ENCODE assay signal across 8 mouse cellular contexts in the genomic region with DNA sequence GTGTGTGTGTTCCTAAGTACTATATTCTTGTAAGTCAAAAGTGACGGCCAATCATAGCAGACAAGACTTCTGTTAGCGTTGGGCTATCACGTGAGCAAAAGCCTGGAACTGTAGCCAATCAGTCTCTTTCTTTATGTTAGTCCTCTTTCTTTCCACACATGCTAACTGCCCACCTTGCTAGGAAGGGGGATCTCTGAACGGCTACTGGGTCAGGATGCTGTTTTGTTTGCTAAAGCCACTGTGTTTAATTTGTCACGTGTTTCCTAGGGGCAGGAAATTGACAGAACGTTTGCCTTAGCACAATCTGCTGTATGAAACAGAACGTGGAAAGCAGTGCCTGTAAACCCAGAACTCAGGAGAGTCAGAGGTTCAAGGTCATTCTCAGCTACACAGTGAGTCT. TPM values are rescaled to one million over a fixed set of nuclear protein-coding genes. Genes with fewer than 3 reads are reported as not detected.
DNase-seq lines count a peak whose midpoint lies in the region; ATAC-seq lines count a peak whose summit lies in the region.

No protein-coding gene starts in this region.

- H3K27me3 ChIP-seq in heart, embryonic 14.5 days (ENCODE audit: control insufficient read depth, insufficient read depth, low read length) = no peaks in the 10 kb centered on the region
- H3K27me3 ChIP-seq in forebrain, embryonic 16.5 days (replicated peaks; ENCODE audit: control insufficient read depth, insufficient read depth, low read length) = no peaks in the 10 kb centered on the region

- H3K9me3 ChIP-seq in heart, embryonic 14.5 days (ENCODE audit: control insufficient read depth, low read length) = 0 out of 2 replicates have a peak, but pooled peaks cover 2% of the 10 kb centered on the region
- no peaks in the 10 kb centered on the region for H3K9me3 ChIP-seq in forebrain, embryonic 16.5 days (ENCODE audit: control insufficient read depth, low read length)

- H3K4me3 ChIP-seq in heart, embryonic 14.5 days (ENCODE audit: control insufficient read depth in 1 of 2, insufficient read depth in 1 of 2, low read depth in 1 of 2, low read length in 2 of 2) = peak overlapping the region; percentile 29 to 91
- peak overlapping the region; percentile 72 for H3K4me3 ChIP-seq in forebrain, embryonic 16.5 days (replicated peaks; ENCODE audit: low read length)
- peak overlapping the region; percentile 22 for H3K4me3 ChIP-seq in macrophage (ENCODE audit: inconsistent target)

- 30% methylated on average over 7 of the region's 7 CpGs for WGBS in heart, embryonic 14.5 days
- WGBS in forebrain, embryonic 16.5 days = 32% methylated on average over 7 of the region's 7 CpGs
- WGBS in macrophage (ENCODE audit: missing documents) = 25% methylated on average over 7 of the region's 7 CpGs

- intact Hi-C loops in heart, postnatal 10 days (cut with DNase I) = loop anchor here (2.0 to 5.0 kb wide), 2 partner anchors 81 to 145 kb away; partner anchors contain the start of gene Fads2

- no peak for DNase-seq in heart, postnatal 10 days
- DNase-seq in ES-CJ7 (ENCODE audit: low read depth, low spot score) = peak; percentile 52
- no peak for DNase-seq in frontal cortex, postnatal 14 days (ENCODE audit: low spot score in 2 of 2)
- DNase-seq in spleen, adult 12 weeks (ENCODE audit: low spot score) = no peak
- no peak for DNase-seq in embryo, embryonic 9.5 days (ENCODE audit: extremely low spot score)

- peak overlapping the region; percentile 18 to 90; a peak in 3 of 4 replicates for H3K27ac ChIP-seq in heart, embryonic 14.5 days (replicated peaks in 1 of 2; ENCODE audit: control insufficient read depth in 1 of 2, insufficient read depth in 1 of 2, low read depth in 2 of 2, low read length in 2 of 2)
- peak overlapping the region; percentile 2; the same call in 1 of the 2 replicates for H3K27ac ChIP-seq in forebrain, embryonic 16.5 days (ENCODE audit: low read length)
- peak overlapping the region; percentile 83 for H3K27ac ChIP-seq in macrophage

- peaks cover 41% of the 10 kb centered on the region for H3K79me2 ChIP-seq in macrophage (ENCODE audit: inconsistent target)

- H3K9ac ChIP-seq in heart, embryonic 14.5 days (ENCODE audit: low read length) = peak overlapping the region; percentile 86
- peak overlapping the region; percentile 34 for H3K9ac ChIP-seq in forebrain, embryonic 16.5 days (replicated peaks; ENCODE audit: low read depth, low read length)

- no peak for ATAC-seq in heart, embryonic 14.5 days (ENCODE audit: insufficient number of reproducible peaks, insufficient read depth, low FRiP score, low read depth)
- ATAC-seq in forebrain, embryonic 16.5 days = no peak

- peak overlapping the region; percentile 90 for H3K4me2 ChIP-seq in heart, embryonic 14.5 days (ENCODE audit: low read length)
- peak overlapping the region; percentile 54 for H3K4me2 ChIP-seq in forebrain, embryonic 16.5 days (ENCODE audit: low read length)

- H3K36me3 ChIP-seq in heart, embryonic 14.5 days (ENCODE audit: control insufficient read depth, insufficient read depth, low read length) = peaks cover 26% of the 10 kb centered on the region
- peaks cover 6% of the 10 kb centered on the region for H3K36me3 ChIP-seq in forebrain, embryonic 16.5 days (ENCODE audit: control insufficient read depth, insufficient read depth)
- peaks cover 20% of the 10 kb centered on the region; the same call in 1 of the 2 replicates for H3K36me3 ChIP-seq in macrophage (ENCODE audit: inconsistent target)

- peaks cover 14 to 22% of the 10 kb centered on the region in 2 experiments for H3K4me1 ChIP-seq in heart, embryonic 14.5 days (ENCODE audit: control insufficient read depth in 2 of 2, insufficient read depth in 2 of 2, low read length in 2 of 2)
- H3K4me1 ChIP-seq in forebrain, embryonic 16.5 days (replicated peaks; ENCODE audit: control insufficient read depth, insufficient read depth, low read length) = peaks cover 31% of the 10 kb centered on the region

RNA-seq across cellular contexts. Expression of gene Fads1, which starts 0.5 kb away (rescaled TPM):
- 39.8 and 44.2 TPM in 2 replicates for polyA plus RNA-seq in heart, embryonic 14.5 days (2014; fragmentation: Nextera tagmentation; extraction: Ambion mirVana)
- total RNA-seq in heart, postnatal 10 days (2021) = 10 to 100 TPM; 34.7 to 35.7 TPM
- 171 and 179 TPM in 2 replicates for polyA plus RNA-seq in forebrain, embryonic 16.5 days (2015; fragmentation: Nextera tagmentation; extraction: Ambion mirVana)
- total RNA-seq in macrophage (2018; cell fraction: chromatin; rRNA removed) = 10 to 100 TPM in 17 of 26 experiments, 1 to 10 TPM in 9; 1.8 to 88.5 (median 20.6) TPM
- 100 to 1,000 TPM in 19 of 26 experiments, 10 to 100 TPM in 7; 60.5 to 162 (median 111) TPM for total RNA-seq in macrophage (2018; cell fraction: cytosol; rRNA removed)
- 100 to 1,000 TPM in 6 of 26 experiments, 10 to 100 TPM in 19, 1 to 10 TPM in 1; 7.6 to 131 (median 53.2) TPM for total RNA-seq in macrophage (2018; cell fraction: nucleus; rRNA removed)
- polyA plus RNA-seq in macrophage (2018) = 63.4 to 93.5 TPM (median 74.9 TPM) in 3 replicates

RNA-seq across cellular contexts. Expression of gene Tmem258, which starts 21.7 kb away (rescaled TPM):
- polyA plus RNA-seq in heart, embryonic 14.5 days (2014; fragmentation: Nextera tagmentation; extraction: Ambion mirVana) = 458 and 491 TPM in 2 replicates
- 100 to 1,000 TPM; 145 TPM for total RNA-seq in heart, postnatal 10 days (2021)
- 324 and 352 TPM in 2 replicates for polyA plus RNA-seq in forebrain, embryonic 16.5 days (2015; fragmentation: Nextera tagmentation; extraction: Ambion mirVana)
- total RNA-seq in macrophage (2018; cell fraction: chromatin; rRNA removed) = 10 to 100 TPM in 25 of 26 experiments, 1 to 10 TPM in 1; 6.3 to 45.1 (median 23.2) TPM
- 100 to 1,000 TPM in 7 of 26 experiments, 10 to 100 TPM in 19; 69.4 to 116 (median 93.9) TPM for total RNA-seq in macrophage (2018; cell fraction: cytosol; rRNA removed)
- total RNA-seq in macrophage (2018; cell fraction: nucleus; rRNA removed) = 10 to 100 TPM; 12.3 to 48.6 (median 32.6) TPM
- 135 to 169 TPM (median 137 TPM) in 3 replicates for polyA plus RNA-seq in macrophage (2018)

RNA-seq across cellular contexts. Expression of gene Fen1, which starts 21.8 kb away (rescaled TPM):
- 36.7 and 37.6 TPM in 2 replicates for polyA plus RNA-seq in heart, embryonic 14.5 days (2014; fragmentation: Nextera tagmentation; extraction: Ambion mirVana)
- total RNA-seq in heart, postnatal 10 days (2021) = 10 to 100 TPM; 12.3 to 14.4 TPM
- 47.4 and 48.9 TPM in 2 replicates for polyA plus RNA-seq in forebrain, embryonic 16.5 days (2015; fragmentation: Nextera tagmentation; extraction: Ambion mirVana)
- 1 to 10 TPM; 1.0 to 6.2 (median 2.4) TPM for total RNA-seq in macrophage (2018; cell fraction: chromatin; rRNA removed)
- total RNA-seq in macrophage (2018; cell fraction: cytosol; rRNA removed) = 10 to 100 TPM; 13.9 to 28.0 (median 21.1) TPM
- total RNA-seq in macrophage (2018; cell fraction: nucleus; rRNA removed) = 10 to 100 TPM in 16 of 26 experiments, 1 to 10 TPM in 10; 3.5 to 35.0 (median 11.2) TPM
- polyA plus RNA-seq in macrophage (2018) = 13.8 to 52.7 TPM (median 20.3 TPM) in 3 replicates

RNA-seq across cellular contexts. Expression of gene Myrf, which starts 58.4 kb away (rescaled TPM):
- polyA plus RNA-seq in heart, embryonic 14.5 days (2014; fragmentation: Nextera tagmentation; extraction: Ambion mirVana) = 7.8 and 10.8 TPM in 2 replicates
- 1 to 10 TPM; 5.7 to 9.1 TPM for total RNA-seq in heart, postnatal 10 days (2021)
- polyA plus RNA-seq in forebrain, embryonic 16.5 days (2015; fragmentation: Nextera tagmentation; extraction: Ambion mirVana) = 0.29 and 0.30 TPM in 2 replicates
- 1 to 10 TPM in 11 of 26 experiments, under 1 TPM in 11, not detected in 4; 0.18 to 3.1 (median 0.97) TPM for total RNA-seq in macrophage (2018; cell fraction: chromatin; rRNA removed)
- 1 to 10 TPM in 8 of 26 experiments, under 1 TPM in 18; 0.09 to 2.9 (median 0.54) TPM for total RNA-seq in macrophage (2018; cell fraction: cytosol; rRNA removed)
- total RNA-seq in macrophage (2018; cell fraction: nucleus; rRNA removed) = 1 to 10 TPM in 5 of 26 experiments, under 1 TPM in 18, not detected in 3; 0.12 to 2.7 (median 0.64) TPM
- polyA plus RNA-seq in macrophage (2018) = 0.08 to 0.37 TPM (median 0.17 TPM) in 3 replicates

Comparison
In these comparisons a context has a peak if more than half of its experiments do, and no peak if none do; other contexts are left out.
1. H3K27ac ChIP-seq: peak in every context shown above with its lines; median percentile 83 in macrophage; 54 in heart, embryonic 14.5 days; 2 in forebrain, embryonic 16.5 days.
2. H3K4me3 ChIP-seq: peak in every context shown above with its lines; median percentile 72 in forebrain, embryonic 16.5 days; 60 in heart, embryonic 14.5 days; 22 in macrophage.